Mouse (Mus musculus): Measurements from ENCODE around the gene Crhbp. TPM values are rescaled to one million over a fixed set of nuclear protein-coding genes. Genes with fewer than 3 reads are reported as not detected.

Gene Crhbp
- 10 to 100 TPM; 16.6 to 17.2 TPM for total RNA-seq (2021)
- long read RNA-seq, transcript Crhbp-202 (7 exons, 1,779 nt), result major isoform, 18 of 28 reads
- long read RNA-seq, partial matches to known transcripts, result 4 of 28 reads
- long read RNA-seq, other reads (novel, unspliced or antisense), result 6 of 28 reads

- no peak for DNase-seq (ENCODE audit: low spot score in 2 of 2)
Measured at GRCm38 (mm10) chr13:95444824-95445223, at the start of gene Crhbp. Gene Crhbp (minus strand): TSS chr13:95444924.

GRCm38 (mm10) chr13:95493296-95493695 lies 48.6 kb upstream of the Crhbp start:
- DNase-seq (ENCODE audit: low spot score in 2 of 2), result no peak

DNA sequence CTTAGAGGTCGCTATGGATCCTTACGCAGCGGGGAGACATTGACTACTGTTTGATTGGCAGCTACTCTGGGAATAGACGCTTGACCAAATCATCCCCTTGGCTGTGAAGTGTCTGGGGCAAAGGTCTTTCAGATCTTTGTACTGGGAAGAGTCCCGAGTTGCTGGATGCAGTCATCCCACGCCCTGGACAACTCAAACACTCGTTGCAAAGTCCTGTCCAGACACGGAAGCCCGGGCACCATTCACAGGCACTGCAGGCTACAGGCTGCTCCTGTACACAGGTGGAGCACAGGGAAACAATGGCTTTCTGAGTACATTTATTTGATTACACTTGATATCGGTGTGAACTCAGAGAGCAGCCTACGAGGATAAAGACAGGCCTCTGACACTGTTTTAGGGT lies 46.6 kb upstream of the Crhbp start:
- no peak for DNase-seq (ENCODE audit: low spot score in 2 of 2)

DNA sequence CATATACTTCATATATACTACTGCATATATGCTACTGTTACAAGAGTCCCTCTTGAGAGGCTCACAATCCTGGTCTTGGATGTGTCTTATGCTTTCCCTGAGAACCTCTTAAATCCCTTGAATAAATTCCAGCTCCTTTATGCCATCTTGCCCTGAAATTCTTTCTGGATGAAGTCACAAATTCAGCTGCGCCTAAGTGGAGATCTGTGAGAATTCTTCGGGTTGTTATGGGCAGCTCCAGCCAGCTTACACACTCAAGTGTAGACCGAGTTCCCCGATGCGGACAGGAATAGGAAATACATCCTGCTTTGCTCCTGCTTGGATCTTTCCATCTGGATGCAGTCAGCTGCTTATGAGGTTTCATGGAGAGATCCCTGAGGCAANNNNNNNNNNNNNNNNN lies 39.9 kb upstream of the Crhbp start:
- no peak for DNase-seq (ENCODE audit: low spot score in 2 of 2)

GRCm38 (mm10) chr13:95481428-95481827 lies 36.7 kb upstream of the Crhbp start:
- peak; percentile 90 for DNase-seq (ENCODE audit: low spot score in 2 of 2)

GRCm38 (mm10) chr13:95478671-95479413 lies 34.1 kb upstream of the Crhbp start, which contains the start of gene S100z:
Gene S100z (minus strand): TSS chr13:95478721.
- DNase-seq (ENCODE audit: low spot score in 2 of 2), result no peak

DNA sequence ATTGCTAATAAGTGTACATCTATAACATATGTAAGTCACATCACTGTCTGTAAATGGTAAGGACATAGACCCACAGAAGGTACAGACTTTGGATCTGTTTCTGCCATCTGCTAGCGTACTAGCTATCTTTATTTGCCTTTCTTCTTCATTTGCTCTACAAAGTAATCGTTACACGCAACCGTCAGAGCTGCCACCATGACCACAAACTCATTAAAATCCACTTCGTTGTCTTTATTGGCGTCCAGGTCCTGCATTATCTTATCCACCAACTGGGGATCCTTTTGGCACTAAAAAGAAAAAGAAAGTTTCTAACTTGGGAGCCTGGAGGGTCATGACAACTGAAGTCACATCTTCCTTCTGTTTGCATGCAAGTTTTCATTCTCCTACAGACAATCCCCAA lies 32.4 kb upstream of the Crhbp start:
- no peak for DNase-seq (ENCODE audit: low spot score in 2 of 2)

DNA sequence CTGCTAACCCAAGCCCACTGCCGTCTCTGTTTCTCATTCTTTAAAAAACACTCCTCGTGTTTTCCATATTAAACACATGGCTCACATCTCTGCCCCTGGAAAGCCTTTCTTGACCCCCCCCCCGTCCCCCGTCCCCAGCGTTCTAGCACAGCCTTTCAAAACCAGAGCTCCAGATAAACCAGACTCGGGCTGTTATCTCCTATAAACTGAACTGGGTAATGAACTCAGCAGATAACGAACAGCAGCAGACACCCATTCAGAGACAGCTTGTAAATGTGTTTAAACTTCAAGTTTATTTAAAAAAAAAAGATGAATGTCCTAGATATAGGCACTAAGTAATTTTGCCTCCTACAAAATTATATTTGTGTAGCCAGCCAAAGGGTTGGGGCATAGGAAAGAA lies 30.4 kb upstream of the Crhbp start:
- no peak for DNase-seq (ENCODE audit: low spot score in 2 of 2)

GRCm38 (mm10) chr13:95474294-95474693 lies 29.6 kb upstream of the Crhbp start:
- DNase-seq (ENCODE audit: low spot score in 2 of 2), result no peak

- peak; percentile 11 to 24 for DNase-seq (ENCODE audit: low spot score in 2 of 2)
Measured at GRCm38 (mm10) chr13:95470970-95471369, 26.2 kb upstream of the Crhbp start.

- DNase-seq (ENCODE audit: low spot score in 2 of 2), result no peak
Measured at GRCm38 (mm10) chr13:95451529-95451928, 6.8 kb upstream of the Crhbp start.

DNA sequence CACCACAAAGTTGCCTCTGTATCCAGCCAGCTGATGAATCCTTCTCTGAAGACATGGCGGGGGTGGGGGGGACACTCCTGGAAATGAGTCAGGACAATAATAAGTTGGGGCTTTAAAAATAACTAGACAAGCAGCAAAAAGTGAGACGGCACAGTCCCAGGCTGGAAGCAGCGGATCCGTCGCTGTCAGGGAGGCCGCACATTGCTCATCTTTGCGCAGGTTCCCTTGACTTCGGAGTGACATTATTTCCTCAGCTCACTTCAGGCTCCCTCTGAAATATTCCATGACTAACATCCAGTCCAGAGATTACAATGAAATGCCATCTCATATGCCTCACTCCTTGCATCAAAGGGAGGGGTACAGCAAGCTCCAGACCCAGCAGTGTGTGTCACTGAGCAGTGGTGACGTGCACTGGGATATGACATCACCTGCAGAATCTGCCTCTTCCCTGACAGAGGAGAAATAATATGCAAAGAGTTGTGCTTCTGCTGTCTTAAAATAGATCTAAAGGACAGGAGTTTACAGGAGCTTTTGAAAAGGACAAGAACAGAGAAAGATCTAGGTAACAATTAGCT lies 6.0 kb upstream of the Crhbp start:
- no peak for DNase-seq (ENCODE audit: low spot score in 2 of 2)

DNA sequence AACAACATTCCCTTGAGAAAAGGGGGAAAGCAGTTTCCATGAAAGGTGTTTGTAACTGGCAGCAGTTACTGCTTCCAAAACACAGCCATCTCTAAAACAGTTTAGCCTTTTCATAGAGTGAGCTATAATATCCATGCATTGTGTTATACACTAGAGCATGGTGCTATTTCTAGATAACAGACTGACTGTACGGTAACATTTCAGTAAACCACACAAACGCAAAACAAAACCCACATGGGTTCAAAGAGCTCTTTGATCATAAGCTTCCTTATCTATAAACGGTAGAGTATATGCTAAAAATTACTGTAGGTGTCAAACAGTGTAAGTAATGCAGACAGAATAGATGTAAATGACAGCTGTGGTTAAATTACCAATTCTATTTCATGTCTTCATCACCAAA lies 5.0 kb upstream of the Crhbp start:
- DNase-seq (ENCODE audit: low spot score in 2 of 2), result no peak

DNA sequence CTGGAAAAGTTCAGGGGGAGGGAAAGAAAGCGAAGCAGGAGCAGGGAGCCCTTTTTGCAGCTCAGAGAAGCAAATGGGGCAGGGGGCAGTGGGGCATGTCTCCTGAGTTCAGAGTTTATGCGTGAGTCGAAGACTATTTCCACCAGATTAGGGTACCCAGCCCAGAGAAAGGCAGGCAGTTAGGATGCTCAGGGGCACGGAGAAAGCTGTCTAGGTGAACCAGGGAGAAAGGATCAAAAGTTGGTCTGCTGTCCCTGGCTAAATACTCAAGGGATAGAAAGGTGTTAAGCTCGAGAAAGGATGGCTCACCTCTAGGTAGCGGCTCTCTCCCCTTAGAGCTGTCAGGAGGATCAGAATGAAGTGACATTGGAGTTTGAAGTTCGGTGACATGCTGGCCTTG lies 433 bp downstream of the Crhbp start:
- no peak for DNase-seq (ENCODE audit: low spot score in 2 of 2)

- peak in 1 of 2 experiments; percentile 26 for DNase-seq (ENCODE audit: low spot score in 2 of 2)
Measured at GRCm38 (mm10) chr13:95443376-95444233, 1.1 kb downstream of the Crhbp start.

- DNase-seq (ENCODE audit: low spot score in 2 of 2), result no peak
Measured at GRCm38 (mm10) chr13:95442901-95443300, 1.8 kb downstream of the Crhbp start.

DNA sequence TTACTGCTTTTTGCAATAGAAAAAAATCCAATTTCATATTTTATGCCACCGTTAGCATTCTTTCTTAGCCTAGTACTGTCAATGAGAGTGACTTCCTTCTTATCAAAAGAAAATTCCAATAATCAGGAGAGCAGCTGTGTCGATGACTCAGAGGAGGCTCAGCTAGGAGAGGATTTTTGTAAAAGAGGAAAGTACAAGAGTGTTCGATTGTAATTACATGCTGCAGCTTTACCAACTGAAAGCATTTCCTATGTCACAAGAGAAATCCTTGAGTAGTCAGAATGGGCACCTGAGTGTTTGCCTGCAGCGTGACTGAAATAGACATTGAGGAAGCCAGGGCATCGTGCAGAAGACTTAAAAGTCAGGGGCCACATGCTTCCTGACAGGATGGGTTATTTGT lies 5.2 kb downstream of the Crhbp start:
- no peak for DNase-seq (ENCODE audit: low spot score in 2 of 2)

DNA sequence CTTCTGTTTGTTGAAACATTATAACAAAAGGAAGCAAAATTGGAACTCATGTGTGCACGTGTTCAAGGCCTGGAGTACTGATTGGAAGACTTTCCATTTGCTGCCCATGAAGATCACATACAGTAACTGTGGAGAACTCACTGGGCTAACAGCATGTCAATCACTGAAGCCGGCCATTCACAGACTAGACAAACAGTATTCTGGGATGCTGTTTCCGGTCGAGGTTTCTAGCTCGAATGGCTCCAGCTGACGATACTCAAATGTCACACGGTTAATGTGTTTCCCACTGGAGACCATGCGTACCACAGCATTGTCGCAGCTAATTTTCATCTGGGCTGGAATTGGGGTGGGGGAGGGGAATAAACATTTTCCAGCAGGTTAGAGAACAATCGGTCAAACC lies 13.0 kb downstream of the Crhbp start:
- DNase-seq (ENCODE audit: low spot score in 2 of 2), result no peak

DNA sequence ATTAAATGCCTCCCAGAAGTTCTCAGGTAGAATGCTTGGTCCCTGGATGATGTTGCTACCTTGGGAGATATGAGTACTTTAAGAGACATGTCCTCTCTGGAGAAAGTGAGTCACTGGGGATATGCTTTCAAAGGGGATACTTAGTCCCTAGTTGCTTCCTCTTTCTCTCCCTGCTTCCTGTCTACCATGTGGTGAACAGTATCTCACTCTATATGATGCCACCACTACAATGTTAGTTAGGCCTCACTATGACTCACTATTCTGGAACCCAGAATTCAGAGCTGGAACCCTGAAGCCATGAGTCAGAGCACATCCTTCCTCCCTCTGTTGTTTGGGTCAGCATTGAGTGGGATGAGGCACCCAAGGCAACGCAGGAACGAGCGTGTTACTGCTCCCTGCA lies 17.2 kb downstream of the Crhbp start:
- no peak for DNase-seq (ENCODE audit: low spot score in 2 of 2)

DNA sequence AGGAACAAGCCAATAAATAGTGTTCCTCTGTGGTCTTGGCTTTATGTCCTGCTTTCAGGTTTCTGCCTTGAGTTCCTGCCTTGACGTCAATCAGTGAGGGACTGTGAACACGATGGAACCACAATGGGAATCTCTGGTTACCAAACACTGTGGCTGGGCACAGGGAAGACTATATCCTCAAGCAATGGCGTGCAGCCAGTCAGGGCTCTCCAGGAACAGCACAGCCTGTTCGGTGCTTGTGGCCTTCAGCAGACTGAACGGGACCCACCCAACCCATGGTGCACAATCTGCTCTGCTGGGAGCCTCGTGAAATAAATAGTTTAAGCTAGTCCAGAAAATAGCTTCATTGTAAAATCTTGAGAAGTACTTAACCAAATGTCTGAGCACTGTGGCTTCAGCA lies 18.3 kb downstream of the Crhbp start:
- no peak for DNase-seq (ENCODE audit: low spot score in 2 of 2)

- DNase-seq (ENCODE audit: low spot score in 2 of 2), result no peak
Measured at GRCm38 (mm10) chr13:95425484-95425883, 19.2 kb downstream of the Crhbp start.

- DNase-seq (ENCODE audit: low spot score in 2 of 2), result no peak
Measured at GRCm38 (mm10) chr13:95424932-95425331, 19.8 kb downstream of the Crhbp start.
